Mouse (Mus musculus) hindbrain, embryonic 13.5 days (tissue): Measurements from ENCODE around the gene Pdxp. TPM values are rescaled to one million over a fixed set of nuclear protein-coding genes. Genes with fewer than 3 reads are reported as not detected.
"Not testable (repeated sequence)": the region's sequence is repeated elsewhere in the genome, so short reads cannot be mapped to it uniquely, and the experiment has no call there.

Experiments
- ATAC-seq: fragments of 200-750 bp; cut with Nextera tagmentation; 2 replicates; pipeline ENCODE4 v1.8.0; 2017; ENCODE audit warnings: moderate TSS enrichment; ENCODE audit not compliant: low FRiP score
- H3K27ac ChIP-seq: fragments of 300-500 bp; sonication (generic); 2 replicates; pipeline ENCODE4 v1.5.1; 2015; ENCODE audit warnings: inconsistent platforms, mild to moderate bottlenecking, moderate library complexity
- H3K27me3 ChIP-seq: fragments of 300-500 bp; sonication (generic); 2 replicates; pipeline ENCODE4 v1.6.1; 2015; ENCODE audit warnings: mild to moderate bottlenecking, inconsistent platforms
- H3K36me3 ChIP-seq: fragments of 300-500 bp; sonication (generic); 2 replicates; pipeline ENCODE4 v1.6.1; 2015; ENCODE audit warnings: mild to moderate bottlenecking, inconsistent platforms
- H3K4me1 ChIP-seq: fragments of 300-500 bp; sonication (generic); replicated peaks from 2 replicates; pipeline ENCODE4 v1.6.1; 2015; ENCODE audit warnings: inconsistent platforms
- H3K4me2 ChIP-seq: fragments of 300-500 bp; sonication (generic); 2 replicates; pipeline ENCODE4 v1.6.1; 2015; ENCODE audit warnings: inconsistent platforms, mild to moderate bottlenecking, moderate library complexity
- H3K4me3 ChIP-seq: fragments of 300-500 bp; sonication (generic); 2 replicates; pipeline ENCODE4 v1.5.1; 2015; ENCODE audit warnings: mild to moderate bottlenecking, inconsistent platforms
- H3K9ac ChIP-seq: fragments of 300-500 bp; sonication (generic); 2 replicates; pipeline ENCODE4 v1.6.1; 2015; ENCODE audit warnings: mild to moderate bottlenecking, inconsistent platforms
- H3K9me3 ChIP-seq: fragments of 300-500 bp; sonication (generic); 2 replicates; pipeline ENCODE4 v1.6.1; 2016; ENCODE audit warnings: inconsistent platforms
- WGBS: fragments of 180-500 bp; shearing (Covaris S2); methylation state at CpG from one replicate; pipeline ENCODE4 v1.1.7; 2015; 5-methylcytosine and 5-hydroxymethylcytosine counted together
- polyA plus RNA-seq: library from polyadenylated mRNA; unstranded; fragments of >200 nt; fragmentation: Nextera tagmentation; extraction: Ambion mirVana; gene quantifications from 2 replicates; pipeline ENCODE4 v1.2.1, GENCODE M21; 2015

Gene Pdxp
- polyA plus RNA-seq, 1 experiment from 2014 or later = 62.7 TPM

GRCm38 (mm10) chr15:78878792-78879516 is 34.8 kb upstream of the Pdxp start:
- H3K27me3 ChIP-seq, H3K4me3 ChIP-seq, H3K27ac ChIP-seq, H3K9me3 ChIP-seq, ATAC-seq: not testable (repeated sequence)
- Histone ChIP-seq H3K36me3 (peaks cover 44% of the 10 kb centered on the region), H3K4me2 (peak overlapping the region; percentile 94), H3K9ac (peak overlapping the region; percentile 91), H3K4me1 (peaks cover 35% of the 10 kb centered on the region)
- 71% methylated on average over 7 of the region's 7 CpGs for WGBS

DNA sequence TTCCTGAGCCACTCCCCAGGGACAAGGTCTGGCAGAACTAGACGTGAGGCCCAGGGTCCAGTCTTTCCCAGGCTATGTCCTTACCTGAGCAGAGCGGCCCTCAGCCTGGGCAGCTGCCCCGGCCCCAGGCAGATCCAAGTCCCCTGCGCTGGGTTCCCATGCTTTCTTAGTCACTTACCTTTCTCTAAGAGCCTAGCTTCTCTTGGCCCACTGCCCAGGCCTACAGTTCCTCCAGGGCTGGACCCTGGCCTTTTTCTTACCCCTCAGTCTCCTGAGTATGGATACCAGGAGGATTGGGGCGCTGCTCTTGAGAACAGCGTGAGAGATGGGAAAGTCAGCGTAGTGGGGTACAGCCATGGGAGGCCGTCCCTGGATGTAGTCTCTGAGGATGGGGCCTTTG is 33.3 kb upstream of the Pdxp start:
- no peak overlapping the region for H3K4me2 ChIP-seq
- WGBS = 93% methylated on average over 8 of the region's 8 CpGs
- H3K9ac ChIP-seq = peak overlapping the region; percentile 60; the same call in 1 of the 2 replicates
- H3K4me1 ChIP-seq = peaks cover 30% of the 10 kb centered on the region
- H3K27me3 ChIP-seq = no peaks in the 10 kb centered on the region
- H3K27ac ChIP-seq = no peak overlapping the region
- H3K36me3 ChIP-seq = peaks cover 57% of the 10 kb centered on the region
- no peaks in the 10 kb centered on the region for H3K9me3 ChIP-seq
- ATAC-seq = no peak
- no peak overlapping the region for H3K4me3 ChIP-seq

DNA sequence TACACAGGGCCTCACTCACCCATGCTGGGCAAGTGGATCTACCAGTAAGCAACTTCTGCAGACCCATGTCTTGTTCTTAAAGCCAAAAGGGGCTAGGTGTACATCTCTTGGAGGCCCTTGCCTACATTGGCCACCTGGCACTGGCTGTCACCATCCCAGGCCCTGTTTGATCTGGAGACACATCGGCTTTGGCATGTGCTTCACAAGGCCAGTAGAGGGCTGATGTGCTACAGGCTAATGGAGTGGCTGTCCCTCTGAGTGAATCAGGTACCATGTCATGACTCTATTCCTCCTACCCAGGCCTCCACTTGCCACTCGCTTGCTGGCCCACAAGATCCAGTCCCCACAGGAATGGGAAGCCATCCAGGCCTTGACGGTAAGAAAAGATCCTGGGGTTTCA is 31.9 kb upstream of the Pdxp start:
- Histone ChIP-seq H3K9ac (no peak overlapping the region), H3K27ac (no peak overlapping the region), H3K4me1 (peaks cover 20% of the 10 kb centered on the region), H3K4me3 (no peak overlapping the region), H3K9me3 (no peaks in the 10 kb centered on the region), H3K4me2 (no peak overlapping the region), H3K27me3 (no peaks in the 10 kb centered on the region), H3K36me3 (peaks cover 71% of the 10 kb centered on the region)
- no peak for ATAC-seq
- WGBS = 86% methylated on average over 3 of the region's 3 CpGs

GRCm38 (mm10) chr15:78889401-78889853 is 24.3 kb upstream of the Pdxp start:
- no peak for ATAC-seq
- WGBS = 39% methylated on average over 13 of the region's 13 CpGs
- H3K27me3 ChIP-seq = no peaks in the 10 kb centered on the region
- peak overlapping the region; percentile 19; the same call in 1 of the 2 replicates for H3K9ac ChIP-seq
- peaks cover 10% of the 10 kb centered on the region for H3K4me1 ChIP-seq
- H3K9me3 ChIP-seq = no peaks in the 10 kb centered on the region
- H3K4me2 ChIP-seq = no peak overlapping the region
- H3K36me3 ChIP-seq = peaks cover 97% of the 10 kb centered on the region
- H3K27ac ChIP-seq = 0 out of 2 replicates have a peak overlapping the region, but pooled peaks have one; percentile 48
- no peak overlapping the region for H3K4me3 ChIP-seq

DNA sequence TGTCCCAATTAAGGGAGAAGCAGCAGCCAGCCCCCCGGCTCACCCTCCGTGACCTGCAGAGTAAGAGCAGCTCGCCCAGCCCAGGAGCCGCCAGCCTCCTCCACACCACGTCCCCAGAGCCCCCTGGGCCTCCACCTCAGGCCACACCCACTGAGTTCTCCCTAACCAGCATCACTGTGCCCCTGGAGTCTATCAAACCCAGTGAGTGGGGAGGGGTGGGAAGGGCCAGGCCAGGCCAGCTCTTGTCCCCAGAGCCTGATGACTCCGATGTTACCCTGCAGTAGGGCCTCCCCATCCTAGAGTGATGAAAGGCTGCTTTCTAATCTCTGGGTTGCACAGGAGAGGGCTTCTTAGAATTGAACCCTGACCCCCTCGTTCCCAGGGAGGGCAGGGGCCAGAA is 21.3 kb upstream of the Pdxp start:
- H3K4me2 ChIP-seq = no peak overlapping the region
- H3K9ac ChIP-seq = peak overlapping the region; percentile 35; the same call in 1 of the 2 replicates
- peaks cover 13% of the 10 kb centered on the region for H3K4me1 ChIP-seq
- no peaks in the 10 kb centered on the region for H3K27me3 ChIP-seq
- ATAC-seq = no peak
- H3K36me3 ChIP-seq = peaks cover 83% of the 10 kb centered on the region
- no peak overlapping the region for H3K27ac ChIP-seq
- no peaks in the 10 kb centered on the region for H3K9me3 ChIP-seq
- 73% methylated on average over 7 of the region's 7 CpGs for WGBS
- H3K4me3 ChIP-seq = no peak overlapping the region

DNA sequence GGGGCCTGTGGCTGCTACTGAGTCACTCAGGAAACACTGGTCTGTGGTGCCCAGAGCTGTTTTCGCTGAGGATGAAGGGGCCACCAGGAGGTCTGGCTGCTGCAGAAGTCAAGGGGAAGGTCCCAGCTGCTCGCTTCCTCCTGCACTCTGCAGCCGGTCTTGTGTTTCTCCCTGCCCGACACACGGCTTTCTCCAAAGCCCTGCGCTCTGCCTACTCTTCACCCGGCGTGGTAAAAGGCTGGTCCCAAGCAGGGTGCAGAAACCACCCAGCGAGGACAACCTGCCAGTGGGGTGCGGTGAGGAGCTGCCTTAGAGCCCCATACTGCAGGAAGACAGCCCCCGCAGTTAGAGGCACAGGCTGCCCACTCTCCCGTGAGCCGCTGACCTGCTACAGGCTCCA is 19.0 kb upstream of the Pdxp start:
- no peak for ATAC-seq
- Histone ChIP-seq H3K9me3 (no peaks in the 10 kb centered on the region), H3K4me1 (peaks cover 19% of the 10 kb centered on the region), H3K27me3 (peaks cover 16% of the 10 kb centered on the region), H3K4me3 (no peak overlapping the region), H3K9ac (0 out of 2 replicates have a peak overlapping the region, but pooled peaks have one; percentile 13), H3K27ac (peak overlapping the region; percentile 44; the same call in 1 of the 2 replicates), H3K36me3 (peaks cover 60% of the 10 kb centered on the region), H3K4me2 (no peak overlapping the region)
- 79% methylated on average over 13 of the region's 13 CpGs for WGBS

- peaks cover 26% of the 10 kb centered on the region for H3K27me3 ChIP-seq
- H3K4me3 ChIP-seq = no peak overlapping the region
- 89% methylated on average over 2 of the region's 2 CpGs for WGBS
- H3K9me3 ChIP-seq = no peaks in the 10 kb centered on the region
- no peak overlapping the region for H3K4me2 ChIP-seq
- H3K36me3 ChIP-seq = peaks cover 51% of the 10 kb centered on the region
- ATAC-seq = no peak
- H3K9ac ChIP-seq = 0 out of 2 replicates have a peak overlapping the region, but pooled peaks have one; percentile 13
- no peak overlapping the region for H3K27ac ChIP-seq
- H3K4me1 ChIP-seq = peaks cover 27% of the 10 kb centered on the region
Measured at GRCm38 (mm10) chr15:78895741-78896140, 18.0 kb upstream of the Pdxp start.

GRCm38 (mm10) chr15:78896149-78896548 is 17.6 kb upstream of the Pdxp start:
- Histone ChIP-seq H3K9ac (0 out of 2 replicates have a peak overlapping the region, but pooled peaks have one; percentile 13), H3K27me3 (peaks cover 30% of the 10 kb centered on the region), H3K4me1 (peaks cover 27% of the 10 kb centered on the region), H3K27ac (no peak overlapping the region), H3K4me2 (no peak overlapping the region), H3K36me3 (peaks cover 47% of the 10 kb centered on the region), H3K9me3 (no peaks in the 10 kb centered on the region), H3K4me3 (no peak overlapping the region)
- no peak for ATAC-seq
- 81% methylated on average over 3 of the region's 3 CpGs for WGBS

GRCm38 (mm10) chr15:78897488-78897887 is 16.2 kb upstream of the Pdxp start:
- no peak for ATAC-seq
- Histone ChIP-seq H3K36me3 (peaks cover 34% of the 10 kb centered on the region), H3K9ac (no peak overlapping the region), H3K9me3 (no peaks in the 10 kb centered on the region), H3K4me2 (no peak overlapping the region), H3K27me3 (peaks cover 37% of the 10 kb centered on the region), H3K4me1 (peaks cover 27% of the 10 kb centered on the region), H3K27ac (no peak overlapping the region), H3K4me3 (no peak overlapping the region)
- 95% methylated on average over 4 of the region's 4 CpGs for WGBS

DNA sequence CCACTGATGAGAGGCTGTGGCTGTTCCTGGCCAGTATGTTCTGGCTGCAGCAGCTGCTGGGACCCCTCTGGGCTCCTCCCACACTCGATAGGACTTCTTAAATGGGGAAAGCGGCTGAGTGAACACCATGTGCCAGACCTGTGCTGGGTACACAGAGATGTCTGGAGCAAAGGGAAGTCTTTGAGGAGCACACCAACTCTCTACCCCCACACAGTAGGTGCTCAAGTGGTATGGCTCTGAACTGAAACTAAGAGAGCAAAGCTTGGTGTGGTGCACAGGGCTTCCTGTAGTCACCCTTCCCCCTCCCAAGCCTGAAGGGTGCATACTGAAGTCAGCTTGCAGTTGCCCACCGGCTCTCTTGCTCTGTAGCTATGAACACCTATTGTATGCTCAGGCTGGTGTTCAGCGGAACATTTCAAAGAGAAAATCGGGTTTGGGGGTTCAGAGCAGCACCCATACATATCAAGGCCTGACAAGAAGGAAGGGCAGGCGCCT is 15.2 kb upstream of the Pdxp start:
- Histone ChIP-seq H3K4me1 (peaks cover 23% of the 10 kb centered on the region), H3K9ac (no peak overlapping the region), H3K9me3 (no peaks in the 10 kb centered on the region), H3K4me2 (no peak overlapping the region), H3K36me3 (peaks cover 23% of the 10 kb centered on the region), H3K4me3 (no peak overlapping the region), H3K27me3 (peaks cover 37% of the 10 kb centered on the region), H3K27ac (no peak overlapping the region)
- WGBS = 53% methylated on average over 6 of the region's 6 CpGs
- no peak for ATAC-seq

GRCm38 (mm10) chr15:78899409-78899739 is 14.3 kb upstream of the Pdxp start, which contains the start of gene Gm49510:
Gene Gm49510, plus strand, starts transcription at chr15:78899667.
- no peaks in the 10 kb centered on the region for H3K9me3 ChIP-seq
- H3K4me1 ChIP-seq = peaks cover 17% of the 10 kb centered on the region
- H3K27ac ChIP-seq = no peak within 1 kb of the TSS; the same call in 1 of the 2 replicates
- peaks cover 37% of the 10 kb centered on the region for H3K27me3 ChIP-seq
- 3% methylated on average over 20 of the region's 20 CpGs for WGBS
- H3K4me2 ChIP-seq = peak within 1 kb of the TSS; percentile 90
- no peak for ATAC-seq
- H3K4me3 ChIP-seq = peak within 1 kb of the TSS; percentile 53
- peak within 1 kb of the TSS; percentile 79 for H3K9ac ChIP-seq
- peaks cover 15% of the 10 kb centered on the region for H3K36me3 ChIP-seq

DNA sequence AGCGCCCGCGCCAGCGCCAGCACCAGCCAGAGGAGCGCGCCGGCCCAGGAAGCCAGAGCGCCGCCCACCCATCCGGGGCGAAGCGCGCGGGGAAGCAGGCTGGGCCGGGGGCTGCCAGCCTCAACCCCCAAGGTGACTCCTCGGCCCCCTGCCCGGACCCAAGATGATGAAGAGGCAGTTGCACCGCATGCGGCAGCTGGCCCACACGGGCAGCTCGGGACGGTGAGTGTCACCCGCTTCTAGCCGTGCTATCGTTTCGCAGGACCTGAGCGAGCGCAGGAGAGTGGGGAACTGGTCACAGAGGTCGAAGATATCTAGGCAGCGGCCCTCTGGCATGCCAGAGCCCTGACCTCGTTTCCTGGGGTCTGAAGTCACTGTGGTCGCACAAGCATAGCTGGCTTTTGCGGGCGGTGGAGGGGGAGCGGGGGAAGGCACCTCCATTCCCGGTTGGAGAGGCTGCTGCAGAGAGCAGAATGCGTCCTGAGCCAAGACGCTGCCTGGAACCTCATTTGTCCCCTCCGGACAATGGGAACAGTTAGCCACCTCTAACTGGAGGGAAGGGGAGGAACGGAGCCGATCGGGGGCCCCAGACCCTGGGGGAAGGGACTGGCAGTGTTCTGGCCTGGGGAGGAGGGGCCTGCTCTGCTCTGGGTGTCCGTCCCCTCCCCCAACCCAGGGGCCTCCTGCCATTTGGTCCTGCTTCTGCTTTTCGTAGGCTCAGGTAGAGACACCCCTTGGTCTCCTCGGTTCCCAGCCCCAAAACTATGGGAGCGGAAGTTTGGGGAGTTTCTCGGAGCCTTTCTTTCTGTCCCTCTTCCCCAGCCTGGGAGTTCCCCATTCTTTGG is 13.8 kb upstream of the Pdxp start, which contains the start of gene Sh3bp1:
Gene Sh3bp1 (plus strand): TSS at position 29 of the 845 bp plus-strand sequence.
- no peaks in the 10 kb centered on the region for H3K9me3 ChIP-seq
- peaks cover 37% of the 10 kb centered on the region for H3K27me3 ChIP-seq
- peak within 1 kb of the TSS; percentile 79 for H3K9ac ChIP-seq
- H3K4me1 ChIP-seq = peaks cover 17% of the 10 kb centered on the region
- no peak within 1 kb of the TSS; the same call in 1 of the 2 replicates for H3K27ac ChIP-seq
- peak within 1 kb of the TSS; percentile 90 for H3K4me2 ChIP-seq
- no peak for ATAC-seq
- peak within 1 kb of the TSS; percentile 53 for H3K4me3 ChIP-seq
- WGBS = under 1% methylated on average over 47 of the region's 47 CpGs
- H3K36me3 ChIP-seq = peaks cover 9% of the 10 kb centered on the region
